Comparison of ENCODE assay signal across 7 mouse cellular contexts in the genomic region with DNA sequence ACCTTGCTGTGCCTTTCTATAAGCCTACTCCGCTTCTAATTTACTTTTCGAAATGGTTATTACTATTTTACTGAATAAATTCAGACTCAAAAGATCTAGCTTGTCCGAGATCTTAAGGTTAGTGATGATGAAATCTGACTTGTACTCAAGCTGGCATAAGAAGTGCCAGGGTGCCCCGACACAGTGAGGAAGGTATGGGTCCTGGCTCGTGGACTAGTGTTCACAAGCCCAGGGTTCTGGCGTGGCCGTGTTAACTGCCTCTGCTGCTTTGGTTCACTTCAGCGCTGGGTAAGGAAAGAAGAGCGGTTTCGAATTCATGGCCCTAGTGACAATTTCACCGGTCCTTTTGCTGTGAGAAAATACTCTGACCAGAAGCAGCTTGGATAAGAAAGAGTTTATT. TPM values are rescaled to one million over a fixed set of nuclear protein-coding genes. Genes with fewer than 3 reads are reported as not detected.
DNase-seq lines count a peak whose midpoint lies in the region; ATAC-seq and TF ChIP-seq lines count a peak whose summit lies in the region.

No protein-coding gene starts in this region.

- TF ChIP-seq CTCF in kidney, adult 2 months (conservative IDR thresholded peaks at IDR 0.05; ENCODE audit: insufficient read depth, insufficient read length, low read depth, low read length), result no peak
- no peak for TF ChIP-seq CTCF in heart, postnatal 0 days (IDR thresholded peaks at IDR 0.05; ENCODE audit: low read depth)

- peak overlapping the region; percentile 92 for H3K4me2 ChIP-seq in heart, postnatal 0 days (ENCODE audit: low read depth, low read length)

- H3K4me3 ChIP-seq in kidney, adult 2 months (ENCODE audit: insufficient read depth, low read depth, low read length), result peak overlapping the region; percentile 90
- H3K4me3 ChIP-seq in brown adipose tissue, adult 24 weeks (ENCODE audit: insufficient read depth, low read depth, low read length), result peak overlapping the region; percentile 83
- H3K4me3 ChIP-seq in heart, postnatal 0 days (ENCODE audit: low read depth, low read length), result peak overlapping the region; percentile 58; the same call in 1 of the 2 replicates
- peak overlapping the region; percentile 79 for H3K4me3 ChIP-seq in midbrain, embryonic 10.5 days

- no peaks in the 10 kb centered on the region for H3K36me3 ChIP-seq in kidney, adult 2 months (ENCODE audit: control insufficient read depth, insufficient read depth, low read length)
- H3K36me3 ChIP-seq in heart, postnatal 0 days (replicated peaks; ENCODE audit: control insufficient read depth, insufficient read depth, low read length), result no peaks in the 10 kb centered on the region
- H3K36me3 ChIP-seq in midbrain, embryonic 10.5 days, result no peaks in the 10 kb centered on the region

- no peak for DNase-seq in kidney, adult 2 months
- DNase-seq in kidney, postnatal 14 days, result no peak
- no peak for DNase-seq in heart, postnatal 0 days (ENCODE audit: low spot score)
- DNase-seq in midbrain, embryonic 10.5 days (ENCODE audit: low spot score), result no peak
- DNase-seq in spleen, adult 18-20 months, result no peak
- DNase-seq in left cerebral cortex, postnatal 14 days (ENCODE audit: low spot score in 2 of 2), result no peak

- TF ChIP-seq EP300 in heart, postnatal 0 days (IDR thresholded peaks at IDR 0.05; ENCODE audit: low read depth), result no peak

- H3K27me3 ChIP-seq in kidney, adult 2 months (replicated peaks; ENCODE audit: control insufficient read depth, insufficient read depth, low read length), result no peaks in the 10 kb centered on the region
- peaks cover 14% of the 10 kb centered on the region; the same call in 1 of the 2 replicates for H3K27me3 ChIP-seq in heart, postnatal 0 days (ENCODE audit: control insufficient read depth, insufficient read depth, low read length)
- H3K27me3 ChIP-seq in midbrain, embryonic 10.5 days (ENCODE audit: low read depth, poor library complexity, severe bottlenecking), result peaks cover 86% of the 10 kb centered on the region

- intact Hi-C loops in left cerebral cortex, postnatal 14 days (cut with DNase I), result loop anchor here (5.0 kb wide), 1 partner anchor 60 kb away; no protein-coding TSS in a partner anchor

- peak overlapping the region; percentile 83; the same call in 1 of the 2 replicates for H3K27ac ChIP-seq in kidney, adult 2 months (ENCODE audit: insufficient read depth, low read depth, low read length)
- H3K27ac ChIP-seq in brown adipose tissue, adult 24 weeks (replicated peaks; ENCODE audit: low read depth, low read length), result peak overlapping the region; percentile 46
- H3K27ac ChIP-seq in heart, postnatal 0 days (ENCODE audit: low read depth), result no peak overlapping the region
- H3K27ac ChIP-seq in midbrain, embryonic 10.5 days (replicated peaks), result no peak overlapping the region

- no peaks in the 10 kb centered on the region for H3K9me3 ChIP-seq in heart, postnatal 0 days (replicated peaks; ENCODE audit: control insufficient read depth, low read length)
- no peaks in the 10 kb centered on the region for H3K9me3 ChIP-seq in midbrain, embryonic 10.5 days (replicated peaks)

- no peak overlapping the region for H3K9ac ChIP-seq in heart, postnatal 0 days (replicated peaks; ENCODE audit: low read depth, low read length)

- WGBS in kidney, adult 2 months, result 85% methylated on average over 11 of the region's 11 CpGs
- 88% methylated on average over 11 of the region's 11 CpGs for WGBS in heart, postnatal 0 days
- 81% methylated on average over 11 of the region's 11 CpGs for WGBS in midbrain, embryonic 10.5 days

- no peak for TF ChIP-seq POLR2A in kidney, adult 2 months (IDR thresholded peaks at IDR 0.05; ENCODE audit: low read depth, low read length)

- peaks cover 33% of the 10 kb centered on the region for H3K4me1 ChIP-seq in kidney, adult 2 months (ENCODE audit: control insufficient read depth, insufficient read depth, low read length)
- H3K4me1 ChIP-seq in brown adipose tissue, adult 24 weeks (ENCODE audit: control insufficient read depth, insufficient read depth, insufficient read length, low read length), result 0 out of 2 replicates have a peak, but pooled peaks cover 5% of the 10 kb centered on the region
- H3K4me1 ChIP-seq in heart, postnatal 0 days (ENCODE audit: control insufficient read depth, insufficient read depth), result peaks cover 8% of the 10 kb centered on the region; the same call in 1 of the 2 replicates
- H3K4me1 ChIP-seq in midbrain, embryonic 10.5 days, result peaks cover 37% of the 10 kb centered on the region

- ATAC-seq in heart, postnatal 0 days (ENCODE audit: insufficient read depth, low read depth), result no peak

RNA-seq across cellular contexts. Expression of a gene that starts 0.9 kb away (rescaled TPM):
- 30.8 and 31.3 TPM in 2 replicates for polyA plus RNA-seq in kidney, adult 2 months (2012; rRNA removed)
- 4.1 and 6.8 TPM in 2 replicates for polyA plus RNA-seq in brown adipose tissue, adult 24 weeks (2012; ENCODE audit: insufficient read depth, insufficient read length, missing spikeins)
- total RNA-seq in heart, postnatal 0 days (2014; rRNA removed; ENCODE audit: low replicate concordance), result 2.0 and 2.6 TPM in 2 replicates
- 0.82 and 0.83 TPM in 2 replicates for polyA plus RNA-seq in heart, postnatal 0 days (2015; fragmentation: Nextera tagmentation; extraction: Ambion mirVana)
- polyA plus RNA-seq in midbrain, embryonic 10.5 days (2016; fragmentation: Nextera tagmentation; extraction: Ambion mirVana), result 4.7 and 4.8 TPM in 2 replicates
- 1 to 10 TPM; 7.9 to 9.6 TPM for total RNA-seq in left cerebral cortex, postnatal 14 days (2021)

Comparison
In these comparisons a context has a peak if more than half of its experiments do, and no peak if none do; other contexts are left out.
1. H3K27ac ChIP-seq: peak in kidney, adult 2 months (single experiment) and brown adipose tissue, adult 24 weeks (single experiment); none in heart, postnatal 0 days (single experiment) and midbrain, embryonic 10.5 days (single experiment).
2. Peak in every context shown above with its lines, with median percentiles within 50 percentile points of each other: H3K4me3 ChIP-seq.